Mouse (Mus musculus) E14TG2a.4 (cell line): ENCODE data around the gene Htra3.

Experiments
- H3K27me3 ChIP-seq: 2 replicates; pipeline ENCODE4 v1.6.1; 2014; ENCODE audit warnings: low read length, control low read depth; ENCODE audit not compliant: insufficient read depth
- H3K36me3 ChIP-seq: 2 replicates; pipeline ENCODE4 v1.6.1; 2014; ENCODE audit warnings: low read length, control low read depth; ENCODE audit not compliant: insufficient read depth
- H3K4me1 ChIP-seq: replicated peaks from 2 replicates; pipeline ENCODE4 v1.6.1; 2014; ENCODE audit warnings: low read depth, low read length, control low read depth
- H3K4me3 ChIP-seq: replicated peaks from 2 replicates; pipeline ENCODE4 v1.5.1; 2014; ENCODE audit warnings: mild to moderate bottlenecking, low read length
- H3K9me3 ChIP-seq: 2 replicates; pipeline ENCODE4 v1.6.1; 2014; ENCODE audit warnings: low read length, control low read depth
- CTCF ChIP-seq: conservative IDR thresholded peaks from 2 replicates; pipeline ENCODE4 v1.5.1; 2014; ENCODE audit warnings: low read length
- NANOG ChIP-seq: IDR thresholded peaks from 2 replicates; pipeline ENCODE4 v1.6.1; 2014; ENCODE audit warnings: borderline replicate concordance, low read length, mixed read lengths
- POU5F1 ChIP-seq: IDR thresholded peaks from 2 replicates; pipeline ENCODE4 v1.6.1; 2014; ENCODE audit warnings: low read length, borderline replicate concordance

Htra3 gene

DNA sequence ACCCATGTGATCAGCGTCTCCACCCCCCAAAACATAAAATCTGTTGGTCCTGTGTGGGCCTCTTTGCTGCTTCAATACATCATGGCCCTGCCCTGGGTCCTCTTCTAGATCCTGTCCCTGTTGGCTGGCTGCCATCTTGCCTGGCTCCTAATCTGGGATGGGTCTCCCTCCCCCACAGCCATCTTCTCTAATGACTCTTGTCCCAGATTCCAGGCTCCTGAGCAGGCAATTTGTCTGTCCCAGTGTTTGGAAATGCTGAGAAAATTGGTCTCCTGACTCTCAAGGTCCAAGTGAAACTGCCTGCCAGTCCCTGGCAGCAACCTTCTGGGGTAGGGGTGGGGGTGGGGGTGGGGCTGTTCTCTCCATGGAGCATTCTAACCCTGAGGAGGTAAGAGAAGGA is 40.3 kb upstream of the Htra3 start:
- TF ChIP-seq CTCF (no peak), POU5F1 (no peak), NANOG (no peak)
- Histone ChIP-seq H3K4me1 (peaks cover 91% of the 10 kb centered on the region), H3K36me3 (peaks cover 25% of the 10 kb centered on the region), H3K4me3 (peak overlapping the region; percentile 51; the same call in 1 of the 2 replicates), H3K9me3 (no peaks in the 10 kb centered on the region), H3K27me3 (no peaks in the 10 kb centered on the region)

DNA sequence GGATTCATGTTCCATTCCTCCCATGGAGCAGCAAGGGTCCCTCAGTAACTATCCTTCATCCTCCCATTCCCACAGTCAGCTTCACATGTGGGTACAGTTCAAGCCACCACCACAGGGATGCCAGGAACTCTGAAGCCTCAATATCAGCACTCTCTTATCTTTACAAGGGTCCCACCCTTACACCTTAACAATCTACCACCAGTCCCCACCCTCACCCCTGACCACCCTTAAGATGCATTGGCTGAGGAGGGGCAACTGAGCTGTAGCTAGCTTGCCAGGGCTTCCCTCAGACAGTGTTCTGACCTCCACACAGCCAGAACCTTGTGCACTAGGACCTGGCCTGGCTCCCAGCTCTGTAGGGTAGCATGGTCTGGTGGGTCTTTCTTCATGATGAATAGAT is 39.8 kb upstream of the Htra3 start:
- peak overlapping the region; percentile 51 for H3K4me3 ChIP-seq
- peaks cover 89% of the 10 kb centered on the region for H3K4me1 ChIP-seq

DNA sequence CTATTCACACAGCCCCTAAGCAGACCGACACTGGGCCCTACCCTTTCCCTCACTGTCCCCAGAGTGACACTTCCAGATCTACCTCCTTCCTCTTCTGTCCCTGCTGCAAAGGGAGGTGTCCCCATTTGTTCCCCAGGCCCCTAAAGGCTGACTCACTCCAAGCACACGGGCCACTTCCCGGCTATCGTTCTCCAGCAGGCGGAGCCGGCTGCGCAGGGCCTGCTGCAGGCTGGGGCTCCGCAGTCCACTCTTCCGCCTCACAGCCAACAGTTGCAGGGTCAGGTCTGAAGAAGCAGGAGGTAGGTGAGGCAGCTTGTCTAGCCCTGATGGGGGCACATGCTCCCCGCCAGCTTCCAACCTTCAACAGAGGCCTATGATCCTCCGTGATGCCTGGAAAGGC is 39.2 kb upstream of the Htra3 start:
- TF ChIP-seq POU5F1 (no peak), CTCF (no peak)
- Histone ChIP-seq H3K4me3 (peak overlapping the region; percentile 51), H3K27me3 (no peaks in the 10 kb centered on the region), H3K9me3 (no peaks in the 10 kb centered on the region), H3K36me3 (peaks cover 31% of the 10 kb centered on the region), H3K4me1 (peaks cover 87% of the 10 kb centered on the region)

More for the DNA sequence above, 39.8 kb upstream of the Htra3 start:
- Histone ChIP-seq H3K36me3 (peaks cover 30% of the 10 kb centered on the region), H3K27me3 (no peaks in the 10 kb centered on the region), H3K9me3 (no peaks in the 10 kb centered on the region)
- TF ChIP-seq POU5F1: no peak
- no peak for TF ChIP-seq NANOG
- no peak for TF ChIP-seq CTCF

GRCm38 (mm10) chr5:35717946-35718345 is 38.4 kb upstream of the Htra3 start:
- no peak overlapping the region; the same call in 1 of the 2 replicates for H3K4me3 ChIP-seq
- peaks cover 31% of the 10 kb centered on the region for H3K36me3 ChIP-seq
- H3K4me1 ChIP-seq: peaks cover 87% of the 10 kb centered on the region
- H3K27me3 ChIP-seq: no peaks in the 10 kb centered on the region
- TF ChIP-seq NANOG: no peak
- peak; percentile 84 for TF ChIP-seq CTCF
- TF ChIP-seq POU5F1: no peak
- H3K9me3 ChIP-seq: no peaks in the 10 kb centered on the region

- TF ChIP-seq CTCF (no peak), POU5F1 (no peak), NANOG (no peak)
- no peak overlapping the region; the same call in 1 of the 2 replicates for H3K4me3 ChIP-seq
- no peaks in the 10 kb centered on the region for H3K27me3 ChIP-seq
- peaks cover 82% of the 10 kb centered on the region for H3K4me1 ChIP-seq
- H3K36me3 ChIP-seq: peaks cover 36% of the 10 kb centered on the region
- H3K9me3 ChIP-seq: no peaks in the 10 kb centered on the region
Observed at GRCm38 (mm10) chr5:35717455-35717854, 37.9 kb upstream of the Htra3 start.

DNA sequence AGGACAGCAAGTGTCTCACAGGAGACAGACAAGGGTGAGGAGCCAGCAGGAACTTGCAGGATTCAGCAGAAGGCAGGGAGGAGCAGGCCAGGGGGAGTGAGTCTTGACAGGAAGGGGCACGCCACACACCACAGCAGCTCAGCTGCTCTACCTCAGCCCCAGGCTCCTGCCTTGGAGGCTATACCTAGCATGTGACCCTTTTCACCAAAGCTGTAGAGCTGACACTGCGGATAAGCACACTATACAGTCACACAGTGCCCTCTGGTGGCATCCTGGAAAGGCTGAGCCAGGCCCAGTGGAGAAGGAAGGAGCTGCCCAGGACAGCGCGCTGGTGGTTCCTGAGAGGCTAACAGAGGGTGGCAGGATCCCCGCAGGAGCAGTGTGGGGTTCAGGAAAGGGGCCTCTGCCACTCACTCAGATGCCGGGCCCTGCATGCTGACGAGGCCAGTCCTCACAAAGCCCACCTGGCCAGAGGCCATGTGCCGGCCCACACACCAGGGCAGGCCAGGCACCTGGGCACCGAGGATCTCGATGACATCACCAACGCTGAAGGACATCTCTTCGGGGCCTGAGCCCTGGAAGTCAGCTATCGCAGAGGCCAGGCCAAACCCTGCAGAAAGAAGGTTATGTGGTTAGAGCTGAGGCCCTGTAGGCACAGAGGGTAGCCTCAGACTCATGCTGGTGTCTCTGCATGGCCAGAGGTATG is 34.2 kb upstream of the Htra3 start:
- Histone ChIP-seq H3K36me3 (peaks cover 61% of the 10 kb centered on the region), H3K27me3 (no peaks in the 10 kb centered on the region), H3K9me3 (no peaks in the 10 kb centered on the region), H3K4me3 (no peak overlapping the region), H3K4me1 (peaks cover 77% of the 10 kb centered on the region)
- no peak for TF ChIP-seq POU5F1
- TF ChIP-seq CTCF: peak; percentile 73

DNA sequence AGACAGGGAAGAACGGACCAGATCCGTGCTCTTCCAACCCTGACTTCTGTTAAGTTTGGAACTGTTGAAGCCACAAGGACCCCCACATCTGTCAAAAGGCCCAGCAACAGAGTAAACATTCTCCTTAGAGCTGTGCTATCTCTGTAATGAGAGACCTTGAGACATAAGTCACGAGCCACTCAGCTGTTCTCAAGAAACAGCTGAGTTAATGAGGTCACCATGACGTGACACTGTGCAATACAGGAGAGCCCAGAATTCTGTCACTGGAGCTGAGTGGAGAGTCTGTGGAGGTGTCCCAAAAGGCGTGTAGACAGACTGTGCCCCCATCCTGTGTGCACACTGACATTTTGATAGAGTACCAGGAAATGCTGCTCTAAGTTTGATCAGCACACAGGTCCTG is 32.9 kb upstream of the Htra3 start:
- H3K4me3 ChIP-seq: no peak overlapping the region
- no peaks in the 10 kb centered on the region for H3K27me3 ChIP-seq
- peaks cover 64% of the 10 kb centered on the region for H3K4me1 ChIP-seq
- no peaks in the 10 kb centered on the region for H3K9me3 ChIP-seq
- H3K36me3 ChIP-seq: peaks cover 61% of the 10 kb centered on the region
- no peak for TF ChIP-seq POU5F1
- TF ChIP-seq NANOG: no peak
- TF ChIP-seq CTCF: no peak

- H3K27me3 ChIP-seq: no peaks in the 10 kb centered on the region
- no peak overlapping the region for H3K4me3 ChIP-seq
- H3K36me3 ChIP-seq: peaks cover 59% of the 10 kb centered on the region
- H3K9me3 ChIP-seq: no peaks in the 10 kb centered on the region
- TF ChIP-seq NANOG (no peak), POU5F1 (no peak), CTCF (no peak)
- peaks cover 57% of the 10 kb centered on the region for H3K4me1 ChIP-seq
Observed at GRCm38 (mm10) chr5:35710931-35711330, 31.3 kb upstream of the Htra3 start.

GRCm38 (mm10) chr5:35710481-35710880 is 30.9 kb upstream of the Htra3 start:
- Histone ChIP-seq H3K4me1 (peaks cover 53% of the 10 kb centered on the region), H3K4me3 (no peak overlapping the region), H3K36me3 (peaks cover 59% of the 10 kb centered on the region), H3K9me3 (no peaks in the 10 kb centered on the region), H3K27me3 (no peaks in the 10 kb centered on the region)
- TF ChIP-seq CTCF (no peak), NANOG (no peak), POU5F1 (no peak)
